Mouse (Mus musculus) kidney, adult 2 months (tissue): ENCODE results near the gene Gm14137.

Experiments
- CTCF ChIP-seq: fragments of 200-500 bp; conservative IDR thresholded peaks from 2 replicates; pipeline ENCODE4 v1.5.1; 2011; ENCODE audit warnings: low read depth, mild to moderate bottlenecking, control low read depth, low read length, moderate library complexity, mixed read lengths; ENCODE audit not compliant: insufficient read depth, insufficient read length
- POLR2A ChIP-seq: fragments of 200-500 bp; IDR thresholded peaks from one replicate; pipeline ENCODE4 v1.6.1; 2011; ENCODE audit warnings: low read depth, low read length, control low read depth

- TF ChIP-seq CTCF (no peak), POLR2A (no peak)
Measured at GRCm38 (mm10) chr2:119175614-119176013, 1.3 kb downstream of the Gm14137 start.
